Mouse (Mus musculus): ENCODE data around the gene Kctd19. TPM values are rescaled to one million over a fixed set of nuclear protein-coding genes. Genes with fewer than 3 reads are reported as not detected.

Kctd19 gene
- total RNA-seq, 2 experiments from 2014 or later = not detected

DNA sequence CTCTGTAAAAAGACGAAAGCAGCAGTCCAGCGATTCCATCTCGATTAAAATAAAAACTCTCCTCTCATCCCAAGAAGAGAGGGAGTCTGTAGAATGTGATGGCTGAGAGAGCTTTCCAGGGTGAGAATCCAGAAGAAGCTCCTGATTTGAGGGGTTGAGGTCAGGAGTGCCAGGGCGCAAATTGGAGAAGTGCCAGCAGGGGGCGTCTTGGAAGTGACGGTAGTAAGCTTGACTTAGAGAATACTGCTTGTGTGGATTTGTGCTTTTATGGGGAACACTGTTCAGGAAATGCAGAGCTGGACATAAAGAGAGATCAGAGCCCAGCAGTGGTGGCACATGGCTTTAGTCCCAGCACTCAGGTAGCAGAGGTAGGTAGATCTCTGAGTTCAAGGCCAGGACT, 28.1 kb upstream of the Kctd19 start:
- no peak for DNase-seq (ENCODE audit: low spot score in 2 of 2)
- peak; percentile 65 for TF ChIP-seq CTCF (conservative IDR thresholded peaks at IDR 0.05)
- Histone ChIP-seq H3K4me3 (no peak overlapping the region), H3K27ac (no peak overlapping the region)

DNA sequence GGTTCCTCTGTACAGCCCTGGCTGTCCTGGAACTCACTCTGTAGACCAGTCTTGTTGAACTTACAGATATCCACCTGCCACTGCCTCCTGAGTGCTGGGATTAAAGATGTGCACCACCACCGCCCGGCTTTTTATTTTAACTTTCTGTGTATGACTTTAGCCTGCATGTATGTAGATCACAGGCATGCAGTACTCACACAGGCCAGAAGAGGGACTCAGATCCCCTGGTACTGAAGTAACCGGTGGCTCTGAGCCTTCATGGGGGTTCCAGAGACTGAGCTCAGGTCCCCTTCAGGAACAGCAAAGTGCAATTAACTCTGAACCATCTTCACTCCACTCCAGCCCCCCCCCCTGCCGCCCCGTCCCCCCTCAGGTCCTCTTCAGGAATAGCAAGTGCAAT, 25.6 kb upstream of the Kctd19 start:
- peak; percentile 68 for TF ChIP-seq CTCF (conservative IDR thresholded peaks at IDR 0.05)
- H3K27ac ChIP-seq = no peak overlapping the region
- no peak for DNase-seq (ENCODE audit: low spot score in 2 of 2)
- no peak overlapping the region for H3K4me3 ChIP-seq

DNA sequence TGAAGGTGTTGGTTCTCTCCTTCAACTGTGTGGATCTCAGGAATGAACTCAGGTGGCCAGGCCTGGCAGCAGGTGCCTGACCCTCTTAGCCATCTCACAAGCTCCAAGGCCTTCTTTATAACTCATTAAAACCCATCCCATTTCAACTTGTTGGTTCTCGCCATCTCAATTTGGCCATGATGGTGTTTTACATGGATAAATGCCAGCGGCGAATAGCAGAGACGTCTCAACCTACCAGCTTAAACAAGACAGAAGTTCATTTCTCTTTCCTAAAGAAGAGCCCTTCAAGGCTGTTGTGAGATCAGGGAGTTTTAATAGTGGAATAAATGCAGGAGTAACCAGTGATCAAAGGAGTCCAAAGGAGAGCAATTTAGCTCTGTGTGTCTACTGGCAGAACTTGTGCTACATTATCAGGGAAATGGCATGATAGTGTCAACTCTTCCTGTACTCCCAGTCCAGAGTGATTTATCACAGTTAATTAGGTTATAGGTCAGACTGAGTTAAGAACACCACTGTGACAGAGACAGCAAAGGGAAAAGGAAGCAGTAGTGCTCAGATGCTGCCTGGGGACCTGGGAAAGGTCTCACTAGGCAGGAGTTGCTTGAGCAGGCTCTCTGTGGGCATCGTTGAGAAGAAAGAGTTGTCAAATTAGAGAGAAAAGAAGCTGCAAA, 23.9 kb upstream of the Kctd19 start:
- no peak for TF ChIP-seq CTCF (conservative IDR thresholded peaks at IDR 0.05)
- no peak overlapping the region for H3K4me3 ChIP-seq
- no peak overlapping the region for H3K27ac ChIP-seq
- no peak for DNase-seq (ENCODE audit: low spot score in 2 of 2)

DNA sequence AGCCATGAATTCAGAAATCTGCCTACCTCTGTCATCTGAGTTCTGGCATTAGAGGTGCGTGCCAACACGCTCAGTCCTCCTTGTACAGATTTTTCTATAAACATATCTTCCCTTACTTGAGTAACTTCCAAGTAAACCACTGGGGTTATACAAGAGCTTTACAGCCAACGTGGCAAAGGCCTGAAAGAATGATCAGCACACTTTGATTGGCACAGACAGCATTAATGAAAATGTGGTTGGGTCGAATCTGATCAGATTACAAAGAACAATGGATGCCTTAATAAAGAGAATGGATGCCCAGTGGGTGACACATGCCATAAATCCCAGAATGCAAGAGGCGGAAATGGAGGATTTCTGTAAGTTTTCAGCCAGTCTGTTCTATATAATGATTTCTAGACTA, 22.9 kb upstream of the Kctd19 start:
- no peak for DNase-seq (ENCODE audit: low spot score in 2 of 2)
- no peak overlapping the region for H3K4me3 ChIP-seq
- H3K27ac ChIP-seq = no peak overlapping the region
- no peak for TF ChIP-seq CTCF (conservative IDR thresholded peaks at IDR 0.05)

DNA sequence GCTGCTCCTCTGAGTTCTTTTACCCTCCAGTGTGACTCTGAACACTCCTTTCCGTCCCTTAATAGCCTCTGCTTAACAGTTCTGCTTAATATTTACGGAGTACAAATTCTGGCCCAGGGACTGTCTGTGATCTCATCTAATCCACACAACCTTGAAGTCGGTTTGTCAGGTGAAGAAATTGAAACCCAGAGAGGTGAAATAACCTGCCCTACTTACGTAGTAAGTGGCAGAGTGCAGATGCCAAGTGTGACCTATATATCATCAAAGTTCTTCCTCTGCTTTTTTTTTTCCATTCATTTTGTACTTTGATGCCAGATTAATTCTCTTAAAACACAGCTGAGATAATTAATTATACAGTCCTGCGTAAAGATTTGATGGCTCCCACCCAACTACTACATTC, 20.8 kb upstream of the Kctd19 start:
- Histone ChIP-seq H3K4me3 (no peak overlapping the region), H3K27ac (no peak overlapping the region)
- no peak for TF ChIP-seq CTCF (conservative IDR thresholded peaks at IDR 0.05)
- DNase-seq (ENCODE audit: low spot score in 2 of 2) = no peak

DNA sequence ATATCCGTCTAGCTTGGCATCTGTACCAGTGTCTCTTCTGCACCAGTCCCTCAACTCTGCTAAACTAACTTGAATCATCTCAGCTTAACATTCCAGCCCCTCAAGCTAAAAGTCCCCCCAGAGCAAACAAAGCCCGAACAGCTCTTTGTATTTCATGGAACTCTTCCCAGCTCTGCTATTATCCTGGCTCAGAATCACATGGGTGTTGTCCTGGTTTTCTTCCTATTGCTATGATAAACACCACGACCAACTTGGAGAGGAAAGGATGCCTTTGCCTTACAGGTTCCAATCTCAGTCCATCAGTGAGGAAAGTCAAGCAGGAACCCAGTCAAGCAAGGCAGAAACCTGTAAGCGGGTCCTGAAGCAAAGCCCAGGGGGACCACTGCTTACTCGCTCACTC, 20.2 kb upstream of the Kctd19 start:
- TF ChIP-seq CTCF (conservative IDR thresholded peaks at IDR 0.05) = no peak
- Histone ChIP-seq H3K4me3 (no peak overlapping the region), H3K27ac (peak overlapping the region; percentile 56; the same call in 1 of the 2 replicates)
- no peak for DNase-seq (ENCODE audit: low spot score in 2 of 2)

DNA sequence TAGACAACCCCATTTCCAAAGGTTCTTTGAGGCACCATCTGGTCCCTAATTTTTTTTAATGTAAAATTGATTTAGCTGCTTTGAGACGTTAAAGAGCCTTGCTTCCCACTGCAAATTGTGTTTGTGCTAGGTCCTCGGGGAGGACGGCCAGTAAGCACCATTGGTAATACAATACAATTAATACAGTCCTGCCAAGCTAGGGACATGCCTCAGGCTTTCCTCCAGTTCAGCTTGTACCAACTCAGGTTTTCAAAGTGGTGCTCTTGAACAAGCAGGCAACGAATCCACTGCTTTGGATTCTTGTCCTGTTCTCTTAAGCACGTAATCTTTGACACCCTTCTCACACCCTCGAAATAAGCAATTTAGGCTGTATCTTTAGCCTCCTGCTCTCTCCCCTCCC, 19.7 kb upstream of the Kctd19 start:
- H3K27ac ChIP-seq = peak overlapping the region; percentile 56
- no peak overlapping the region for H3K4me3 ChIP-seq
- TF ChIP-seq CTCF (conservative IDR thresholded peaks at IDR 0.05) = no peak
- DNase-seq (ENCODE audit: low spot score in 2 of 2) = no peak

DNA sequence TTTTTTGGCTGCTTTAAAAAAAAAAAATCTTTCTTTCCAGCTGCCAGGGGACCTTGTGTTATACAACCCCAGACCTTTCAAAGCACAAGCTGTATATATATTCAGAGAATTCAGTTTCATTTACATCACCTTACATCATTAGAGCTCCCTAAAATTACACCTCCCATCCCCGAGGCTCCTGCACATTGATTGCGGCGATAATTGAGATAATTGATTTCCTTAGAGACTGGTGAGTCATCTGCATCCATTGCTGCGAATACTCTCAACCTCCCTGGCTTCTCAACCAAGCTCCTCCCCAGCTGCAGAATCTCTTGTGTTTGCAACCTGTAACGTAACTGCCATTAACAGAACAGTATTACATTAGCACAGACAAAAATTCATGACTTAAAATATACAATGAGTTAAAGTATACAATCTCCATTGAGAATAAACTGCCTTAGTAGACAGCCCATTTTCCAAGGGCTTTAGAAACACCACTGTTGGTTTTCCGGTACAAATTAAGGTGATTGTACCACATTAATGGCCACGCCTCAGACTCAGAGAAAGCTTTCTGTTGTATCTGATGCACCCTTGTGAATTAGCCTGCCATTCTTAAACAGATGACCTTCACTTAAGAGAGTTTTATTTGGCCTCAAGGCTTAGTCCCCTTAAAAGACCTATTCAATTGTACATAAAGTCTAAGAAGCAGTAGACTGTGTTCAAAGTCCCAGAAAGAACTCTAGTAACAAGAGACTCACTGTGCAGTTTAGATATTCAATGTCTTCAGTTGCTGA, 18.6 kb upstream of the Kctd19 start:
- Histone ChIP-seq H3K27ac (no peak overlapping the region), H3K4me3 (no peak overlapping the region)
- no peak for TF ChIP-seq CTCF (conservative IDR thresholded peaks at IDR 0.05)
- no peak for DNase-seq (ENCODE audit: low spot score in 2 of 2)

DNA sequence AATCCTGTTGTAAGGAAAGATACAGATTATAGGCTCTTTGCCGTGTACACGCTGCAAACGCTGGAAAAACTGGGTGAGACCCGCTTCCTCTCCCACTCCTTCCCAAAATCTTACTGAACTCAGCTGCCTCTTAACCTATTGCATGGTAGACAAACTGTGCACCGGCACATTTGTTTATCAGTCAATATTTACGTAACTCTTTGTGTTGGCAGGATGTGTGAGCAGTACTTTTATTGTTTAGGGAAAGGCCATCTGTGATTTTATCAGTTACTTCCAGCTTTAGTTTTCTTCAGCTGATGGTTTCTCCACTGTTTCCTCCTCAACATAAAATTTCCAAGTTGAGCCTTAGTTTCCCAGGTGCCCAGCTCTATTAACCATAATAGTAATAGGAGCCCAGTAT, 13.6 kb upstream of the Kctd19 start:
- Histone ChIP-seq H3K27ac (no peak overlapping the region), H3K4me3 (no peak overlapping the region)
- TF ChIP-seq CTCF (conservative IDR thresholded peaks at IDR 0.05) = no peak
- DNase-seq (ENCODE audit: low spot score in 2 of 2) = no peak

DNA sequence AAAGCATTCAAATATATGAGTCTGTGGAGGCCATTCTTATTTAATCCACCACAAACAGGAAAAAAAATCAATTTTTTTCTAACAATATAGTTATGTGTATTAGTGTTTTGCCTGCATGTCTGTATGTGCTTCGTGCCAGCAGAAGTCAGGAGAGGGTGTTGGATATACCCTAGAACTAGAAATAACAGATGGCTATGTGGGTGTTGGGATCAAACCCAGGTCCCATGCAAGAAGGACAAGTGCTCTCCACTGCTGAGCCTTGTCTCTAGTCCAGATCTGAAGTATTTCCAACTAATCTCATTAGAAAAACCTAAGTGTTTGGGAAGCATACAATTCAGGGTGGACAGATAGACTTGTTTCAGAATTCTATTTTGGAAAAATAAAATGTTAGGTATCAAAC, 8.7 kb upstream of the Kctd19 start:
- TF ChIP-seq CTCF (conservative IDR thresholded peaks at IDR 0.05) = no peak
- DNase-seq (ENCODE audit: low spot score in 2 of 2) = no peak

DNA sequence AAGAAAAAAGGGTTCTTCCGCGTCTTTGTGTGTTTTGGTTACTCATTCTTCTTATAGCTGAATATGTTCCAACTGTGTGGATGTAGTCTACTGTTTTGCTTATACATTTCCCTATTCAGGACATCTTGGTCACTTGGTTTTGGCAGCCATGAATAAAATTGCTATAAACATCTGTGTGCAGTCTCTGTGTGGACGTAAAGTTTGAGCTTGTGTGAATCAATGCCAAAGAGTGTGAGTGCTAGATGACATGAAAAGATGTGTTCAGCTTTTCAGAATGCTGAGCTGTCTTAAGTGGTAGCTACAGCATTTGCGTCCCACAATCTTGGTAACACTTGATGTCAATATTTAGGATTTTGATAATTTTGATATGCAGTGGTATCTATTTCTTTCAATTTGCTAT, 6.5 kb upstream of the Kctd19 start:
- Histone ChIP-seq H3K4me3 (no peak overlapping the region), H3K27ac (no peak overlapping the region)
- TF ChIP-seq CTCF (conservative IDR thresholded peaks at IDR 0.05) = no peak
- no peak for DNase-seq (ENCODE audit: low spot score in 2 of 2)

More for the DNA sequence above, 8.7 kb upstream of the Kctd19 start:
- H3K4me3 ChIP-seq = no peak overlapping the region
- H3K27ac ChIP-seq = no peak overlapping the region

DNA sequence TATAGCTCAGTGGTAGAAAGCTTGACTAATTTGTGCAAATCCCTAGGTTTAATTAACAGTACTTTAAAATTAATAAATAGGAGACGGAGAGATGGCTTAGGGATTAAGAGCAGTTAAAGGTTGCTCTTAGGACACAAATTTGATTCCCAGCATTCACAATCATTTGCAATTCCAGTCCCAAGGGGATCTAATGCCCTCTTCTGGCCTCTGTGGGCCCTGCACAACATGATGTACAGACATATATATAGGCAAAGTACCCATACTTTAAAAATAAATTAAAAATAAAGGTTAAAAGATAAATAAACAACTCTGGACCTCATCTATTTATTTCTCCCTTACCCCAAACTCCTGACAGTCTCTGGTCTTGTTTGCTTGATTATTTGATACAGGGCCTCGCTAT, 5.7 kb upstream of the Kctd19 start:
- TF ChIP-seq CTCF (conservative IDR thresholded peaks at IDR 0.05) = peak; percentile 49
- Histone ChIP-seq H3K27ac (no peak overlapping the region), H3K4me3 (no peak overlapping the region)
- DNase-seq (ENCODE audit: low spot score in 2 of 2) = no peak

DNA sequence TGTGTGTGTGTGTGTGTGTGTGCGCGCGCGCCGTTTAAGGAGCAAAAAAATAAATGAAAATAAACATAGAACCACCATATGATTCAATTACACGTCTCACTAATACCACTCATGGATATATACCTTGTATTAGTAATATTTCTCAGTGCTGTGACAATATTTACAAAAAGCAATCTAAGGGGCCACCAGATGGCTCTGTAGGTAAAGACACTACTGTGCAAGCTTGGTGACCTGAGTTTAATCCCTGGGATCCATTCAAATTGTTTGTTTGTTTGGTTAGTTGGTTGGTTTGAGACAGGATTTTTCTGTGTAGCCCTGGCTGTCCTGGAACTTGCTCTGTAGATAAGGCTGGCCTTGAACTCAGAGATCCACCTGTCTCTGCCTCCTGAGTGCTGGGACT, 3.4 kb downstream of the Kctd19 start:
- TF ChIP-seq CTCF (conservative IDR thresholded peaks at IDR 0.05) = peak; percentile 43
- H3K4me3 ChIP-seq = no peak overlapping the region
- no peak overlapping the region for H3K27ac ChIP-seq

DNA sequence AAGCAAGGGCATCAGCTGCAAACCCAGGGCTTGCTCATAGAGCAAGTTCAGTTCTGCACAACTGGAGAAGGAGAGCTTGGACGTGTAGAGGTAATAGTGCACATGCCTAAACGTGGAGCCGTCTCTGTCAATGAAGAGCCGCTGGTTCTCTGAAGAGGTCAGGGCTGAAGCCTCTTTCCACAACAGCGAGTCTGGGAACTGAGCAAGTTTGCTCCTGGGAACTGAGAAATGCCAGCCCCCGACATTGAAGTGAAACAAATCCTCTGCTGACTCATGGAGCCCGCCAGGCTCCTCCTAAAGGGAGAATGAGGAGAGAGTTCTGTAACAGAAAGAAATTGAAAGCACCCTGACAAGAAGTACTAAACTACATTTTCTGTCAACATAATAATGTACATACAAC, 5.0 kb downstream of the Kctd19 start:
- no peak overlapping the region for H3K27ac ChIP-seq
- DNase-seq (ENCODE audit: low spot score in 2 of 2) = no peak
- H3K4me3 ChIP-seq = no peak overlapping the region
- TF ChIP-seq CTCF (conservative IDR thresholded peaks at IDR 0.05) = no peak

More for the DNA sequence above, 3.4 kb downstream of the Kctd19 start:
- no peak for DNase-seq (ENCODE audit: low spot score in 2 of 2)

Measured in layer of hippocampus, adult 2 months (tissue).